8 mouse cellular contexts compared by ENCODE assay signal in the genomic region with DNA sequence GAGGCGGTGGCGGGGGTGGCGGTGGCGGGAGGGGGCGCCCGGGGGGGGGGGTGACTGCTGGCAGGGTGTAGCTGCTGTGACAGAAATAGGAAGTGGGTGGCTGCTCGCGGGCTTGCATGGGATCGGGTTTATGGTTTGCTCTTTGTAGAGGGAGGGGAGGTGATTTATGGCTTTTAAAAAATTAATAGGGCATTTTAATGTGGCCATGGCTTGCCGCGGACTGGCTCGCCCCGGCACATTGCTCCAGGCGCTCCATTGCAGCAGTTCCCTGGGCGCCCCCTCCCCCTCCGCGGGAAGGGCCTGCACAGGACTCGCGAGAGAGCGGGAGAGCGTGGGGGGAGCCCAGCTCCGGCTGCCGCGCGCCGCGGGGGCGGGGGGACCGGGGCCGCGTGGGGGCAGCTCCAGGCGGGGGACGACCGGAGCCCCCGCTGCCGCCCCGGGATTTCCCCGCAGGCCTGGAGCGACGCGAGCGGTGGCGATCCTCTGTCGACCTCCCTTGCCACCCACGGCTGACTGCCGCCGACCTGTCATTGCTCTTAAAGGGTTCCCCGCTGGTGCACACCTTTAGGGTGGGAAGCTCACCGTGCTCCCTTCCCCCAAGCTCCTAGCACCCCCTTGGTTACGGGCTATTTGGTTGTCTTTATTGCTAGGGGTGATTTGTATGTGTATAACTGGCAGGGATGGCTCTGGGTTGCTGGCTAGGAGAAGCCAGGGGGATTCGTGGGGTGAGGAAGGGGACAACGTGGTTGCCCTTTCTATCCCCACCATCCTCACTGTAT. TPM values are rescaled to one million over a fixed set of nuclear protein-coding genes. Genes with fewer than 3 reads are reported as not detected.
A peak's percentile ranks its signal among the peaks of the same experiment; 100 is the strongest.
DNase-seq lines count a peak whose midpoint lies in the region; ATAC-seq and TF ChIP-seq lines count a peak whose summit lies in the region.

No protein-coding gene starts in this region.

- H3K4me1 ChIP-seq in bone marrow, adult 2 months (ENCODE audit: control insufficient read depth, insufficient read depth, low read length): no peaks in the 10 kb centered on the region; the same call in 1 of the 2 replicates
- H3K4me1 ChIP-seq in forebrain, embryonic 12.5 days: peaks cover 21% of the 10 kb centered on the region
- H3K4me1 ChIP-seq in olfactory bulb, adult 2 months (ENCODE audit: control insufficient read depth, insufficient read depth, low read length): peaks cover 3% of the 10 kb centered on the region; the same call in 1 of the 2 replicates
- peaks cover 4% of the 10 kb centered on the region for H3K4me1 ChIP-seq in thymus, adult 2 months (replicated peaks; ENCODE audit: control insufficient read depth, insufficient read depth, low read length)

- no peak for TF ChIP-seq POLR2A in bone marrow, adult 2 months (IDR thresholded peaks at IDR 0.05; ENCODE audit: borderline replicate concordance, control insufficient read depth, low read depth, low read length)
- no peak for TF ChIP-seq POLR2A in olfactory bulb, adult 2 months (IDR thresholded peaks at IDR 0.05; ENCODE audit: insufficient read depth, low read depth, low read length)
- no peak for TF ChIP-seq POLR2A in thymus, adult 2 months (IDR thresholded peaks at IDR 0.05; ENCODE audit: control insufficient read depth, extremely low read depth, insufficient read depth, low read length, poor library complexity)

- no peaks in the 10 kb centered on the region for H3K36me3 ChIP-seq in forebrain, embryonic 12.5 days (replicated peaks)
- H3K36me3 ChIP-seq in thymus, adult 2 months (ENCODE audit: control insufficient read depth, insufficient read depth, low read length): no peaks in the 10 kb centered on the region

- no peaks in the 10 kb centered on the region for H3K27me3 ChIP-seq in forebrain, embryonic 12.5 days
- H3K27me3 ChIP-seq in thymus, adult 2 months (ENCODE audit: control insufficient read depth, insufficient read depth, low read length): peaks cover 4% of the 10 kb centered on the region; the same call in 1 of the 2 replicates

- H3K4me3 ChIP-seq in bone marrow, adult 2 months (replicated peaks; ENCODE audit: control insufficient read depth, low read depth, low read length): peak overlapping the region; percentile 100
- H3K4me3 ChIP-seq in forebrain, embryonic 12.5 days (replicated peaks): peak overlapping the region; percentile 83
- H3K4me3 ChIP-seq in olfactory bulb, adult 2 months (ENCODE audit: insufficient read depth, low read depth, low read length): peak overlapping the region; percentile 77
- H3K4me3 ChIP-seq in thymus, adult 2 months (ENCODE audit: control insufficient read depth, insufficient read depth, low read length): peak overlapping the region; percentile 93

- intact Hi-C loops in heart, postnatal 14 days (cut with DNase I): loop anchor here (2.0 to 10.0 kb wide), 3 partner anchors 25 to 163 kb away; no protein-coding TSS in a partner anchor

- DNase-seq in CD4-positive, CD25-positive, alpha-beta regulatory T cell, adult 2 months (ENCODE audit: low read depth, low spot score): peak; percentile 75
- peak; percentile 84 to 89 for DNase-seq in heart, postnatal 14 days
- peak; percentile 18 for DNase-seq in large intestine, adult 2 months (ENCODE audit: low read depth, low spot score)
- peak; percentile 71 to 83 for DNase-seq in lung, adult 18-20 months
- peak; percentile 59 for DNase-seq in thymus, adult 2 months

- TF ChIP-seq CTCF in bone marrow, adult 2 months (IDR thresholded peaks at IDR 0.05; ENCODE audit: control insufficient read depth, insufficient read depth, low read length): no peak
- no peak for TF ChIP-seq CTCF in olfactory bulb, adult 2 months (IDR thresholded peaks at IDR 0.05; ENCODE audit: insufficient read depth, low read depth, low read length)
- TF ChIP-seq CTCF in thymus, adult 2 months (IDR thresholded peaks at IDR 0.05; ENCODE audit: borderline replicate concordance, control insufficient read depth, extremely low read depth, insufficient read depth, low read length, poor library complexity): no peak

- ATAC-seq in forebrain, embryonic 12.5 days (ENCODE audit: low FRiP score): peak; percentile 27

- H3K9ac ChIP-seq in forebrain, embryonic 12.5 days: peak overlapping the region; percentile 87

- WGBS in bone marrow, adult 2 months: under 1% methylated on average over 45 of the region's 52 CpGs
- under 1% methylated on average over 50 of the region's 52 CpGs for WGBS in forebrain, embryonic 12.5 days
- under 1% methylated on average over 52 of the region's 52 CpGs for WGBS in large intestine, adult 2 months
- 1% methylated on average over 52 of the region's 52 CpGs for WGBS in olfactory bulb, adult 2 months
- WGBS in thymus, adult 2 months: under 1% methylated on average over 50 of the region's 52 CpGs

- no peaks in the 10 kb centered on the region for H3K9me3 ChIP-seq in forebrain, embryonic 12.5 days

- H3K27ac ChIP-seq in bone marrow, adult 2 months (ENCODE audit: control insufficient read depth, insufficient read depth, low read depth, low read length, poor library complexity): peak overlapping the region; percentile 78
- H3K27ac ChIP-seq in forebrain, embryonic 12.5 days: peak overlapping the region; percentile 95
- peak overlapping the region; percentile 68 for H3K27ac ChIP-seq in olfactory bulb, adult 2 months (ENCODE audit: insufficient read depth, low read depth, low read length)
- no peak overlapping the region for H3K27ac ChIP-seq in thymus, adult 2 months (ENCODE audit: control insufficient read depth, insufficient read depth, low read length)

- peak overlapping the region; percentile 77 for H3K4me2 ChIP-seq in forebrain, embryonic 12.5 days

RNA-seq across cellular contexts. Expression of a gene that starts 1.4 kb away (rescaled TPM):
- 15.4 and 25.9 TPM in 2 replicates for polyA plus RNA-seq in bone marrow, adult 2 months (2011; ENCODE audit: insufficient read depth, insufficient read length, low replicate concordance, missing spikeins)
- polyA plus RNA-seq in forebrain, embryonic 12.5 days (2016; fragmentation: Nextera tagmentation; extraction: Ambion mirVana): 84.3 and 92.4 TPM in 2 replicates
- 10 to 100 TPM; 50.0 to 53.5 TPM for total RNA-seq in heart, postnatal 14 days (2021)
- polyA plus RNA-seq in large intestine, adult 2 months (2012; rRNA removed): 8.4 and 12.0 TPM in 2 replicates
- polyA plus RNA-seq in olfactory bulb, adult 2 months (2012; ENCODE audit: insufficient read depth, insufficient read length, low replicate concordance, missing spikeins): 245 TPM in 1 of 2 replicates, not detected in the other
- 5.6 and 12.3 TPM in 2 replicates for polyA plus RNA-seq in thymus, adult 2 months (2012; rRNA removed)

Comparison
In these comparisons a context has a peak if more than half of its experiments do, and no peak if none do; other contexts are left out.
1. DNase-seq: peak in every context shown above with its lines; median percentile 86 in heart, postnatal 14 days; 77 in lung, adult 18-20 months; 75 in CD4-positive, CD25-positive, alpha-beta regulatory T cell, adult 2 months; 59 in thymus, adult 2 months; 18 in large intestine, adult 2 months.